Mouse (Mus musculus) hematopoietic stem cell, adult 5-6 weeks (primary cell): ENCODE data around the gene Bves. TPM values are rescaled to one million over a fixed set of nuclear protein-coding genes. Genes with fewer than 3 reads are reported as not detected.
A peak's percentile ranks its signal among the peaks of the same experiment; 100 is the strongest.
"Not testable (repeated sequence)": the region's sequence is repeated elsewhere in the genome, so short reads cannot be mapped to it uniquely, and the experiment has no call there.

Experiments
- ATAC-seq, 2 experiments: fragments of 125-278 bp in 1 of 2; replicated peaks in 1 of 2; 2 replicates each; pipeline ENCODE4 v1.8.0; 2016 to 2017; ENCODE audit warnings: inconsistent platforms in 2 of 2, mild to moderate bottlenecking in 2 of 2, moderate number of reproducible peaks in 2 of 2, low read depth in 1 of 2, moderate TSS enrichment in 1 of 2; ENCODE audit not compliant: low FRiP score in 2 of 2, poor library complexity in 2 of 2, severe bottlenecking in 2 of 2, insufficient read depth in 1 of 2, low TSS enrichment in 1 of 2
- total RNA-seq: library from RNA; stranded (forward); fragments of 172-1452, 232-1000 nt; gene quantifications from 2 replicates; pipeline ENCODE4 v1.2.3, GENCODE M21; 2017

The Bves gene
- total RNA-seq, 1 experiment from 2014 or later: not detected

DNA sequence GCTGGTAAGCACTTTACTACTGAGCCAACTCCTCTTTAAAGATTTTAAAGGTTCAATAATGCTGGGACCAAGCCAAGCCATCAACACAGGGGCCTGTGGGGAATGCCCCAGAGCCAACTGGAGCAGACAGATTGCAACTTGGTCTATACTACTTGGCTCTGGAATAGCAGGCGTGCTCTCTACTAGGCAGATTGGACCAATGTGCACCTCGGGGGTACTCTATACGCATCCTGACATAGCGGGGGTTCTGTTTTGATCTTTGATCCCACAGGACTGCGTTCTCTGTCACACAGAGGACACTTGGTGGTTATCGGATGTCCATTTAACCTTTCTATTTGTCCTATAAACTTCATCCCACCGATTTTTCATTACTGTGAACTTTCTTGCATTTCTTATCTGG, 647 bp upstream of the Bves start:
- no peak for ATAC-seq

DNA sequence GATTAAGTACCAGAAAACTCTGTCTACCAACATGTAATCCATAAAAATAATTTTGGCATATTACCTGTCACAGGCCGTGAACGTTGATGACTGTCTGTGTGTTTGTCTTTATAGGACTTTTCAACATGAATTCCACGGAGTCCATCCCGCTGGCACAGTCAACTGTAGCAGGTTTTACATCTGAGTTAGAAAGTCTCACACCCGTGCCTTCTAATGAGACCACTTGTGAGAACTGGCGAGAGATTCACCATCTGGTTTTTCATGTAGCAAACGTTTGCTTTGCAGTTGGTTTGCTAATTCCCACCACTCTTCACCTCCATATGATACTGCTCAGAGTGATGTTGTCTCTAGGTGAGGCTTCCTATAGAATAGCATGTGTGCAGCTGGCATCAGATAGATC, 3.5 kb downstream of the Bves start:
- ATAC-seq: no peak

DNA sequence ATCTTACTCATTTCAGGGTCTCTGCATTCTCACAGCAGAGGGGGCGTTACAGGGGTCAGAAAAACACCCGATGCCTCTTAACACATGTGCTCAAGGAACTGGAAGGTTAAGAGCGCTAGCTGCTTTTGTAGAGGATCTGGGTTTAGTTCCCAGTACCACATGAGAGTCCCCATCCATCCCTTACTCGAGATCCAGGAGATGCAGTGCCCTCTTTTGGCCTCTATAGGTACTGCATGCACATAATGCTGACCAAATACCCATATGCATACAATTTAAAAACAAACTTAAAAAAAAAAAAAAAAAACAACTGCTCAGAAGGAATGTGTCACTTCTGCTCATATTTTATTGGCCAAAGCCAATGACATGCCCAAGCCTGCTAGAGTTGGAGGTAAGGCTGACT, 8.8 kb downstream of the Bves start:
- ATAC-seq: no peak

DNA sequence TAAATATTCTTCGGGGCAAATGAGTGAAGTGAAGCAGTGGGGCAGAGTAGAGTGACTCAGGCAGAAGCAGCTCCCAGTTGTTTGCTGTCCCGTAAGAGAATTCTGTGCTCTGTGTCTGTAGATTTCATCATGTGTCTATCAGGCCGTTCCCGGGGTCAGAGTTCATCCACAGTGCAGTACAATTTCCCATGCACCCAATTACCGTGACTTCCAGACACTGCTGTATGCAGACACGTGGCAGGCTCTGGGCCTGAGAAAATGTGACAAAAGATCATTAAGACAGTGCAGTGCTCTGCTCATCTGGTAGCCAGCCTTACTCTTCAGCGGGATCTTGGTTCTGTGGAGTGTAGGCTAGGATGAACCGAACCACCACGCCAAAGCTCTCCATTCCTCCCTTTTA, 9.6 kb downstream of the Bves start:
- ATAC-seq: no peak

DNA sequence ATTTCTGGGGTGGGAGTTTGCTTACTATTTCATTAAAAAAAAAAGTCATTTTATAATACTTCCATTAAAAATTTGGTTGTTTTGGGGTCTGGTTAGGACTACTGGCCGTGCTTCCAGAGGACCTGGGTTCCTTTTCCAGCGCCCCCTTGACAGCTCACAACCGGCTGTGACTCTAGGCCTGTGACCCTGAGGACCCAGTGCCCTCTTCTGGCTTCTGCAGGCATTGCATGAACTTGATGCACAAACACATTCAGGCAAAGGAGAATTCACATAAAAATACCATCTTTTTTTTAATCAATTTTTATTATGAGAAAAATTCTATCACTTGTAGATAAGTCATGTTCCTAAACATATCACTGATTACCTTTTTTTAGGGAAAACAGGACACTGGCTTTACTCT, 12.6 kb downstream of the Bves start:
- ATAC-seq: not testable (repeated sequence)

DNA sequence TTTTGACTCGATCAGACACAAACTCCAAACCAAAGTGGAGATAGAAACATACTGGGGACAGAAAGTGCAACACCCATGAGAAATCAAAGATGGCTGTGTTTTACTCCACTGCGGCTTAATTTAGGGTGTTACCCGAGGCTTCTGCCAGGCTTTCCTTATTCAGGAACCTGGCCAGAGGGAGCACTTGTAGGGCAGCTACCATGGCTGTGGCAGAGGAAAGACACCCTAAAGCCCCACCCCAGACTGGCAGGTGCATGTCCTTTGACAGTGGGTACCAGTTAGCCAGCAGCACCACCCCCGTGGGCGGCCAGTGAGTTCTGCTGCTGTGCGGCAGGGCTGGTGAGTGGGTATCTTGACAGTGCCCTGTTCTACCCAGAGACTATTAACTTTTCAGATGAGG, 20.5 kb downstream of the Bves start:
- no peak for ATAC-seq

DNA sequence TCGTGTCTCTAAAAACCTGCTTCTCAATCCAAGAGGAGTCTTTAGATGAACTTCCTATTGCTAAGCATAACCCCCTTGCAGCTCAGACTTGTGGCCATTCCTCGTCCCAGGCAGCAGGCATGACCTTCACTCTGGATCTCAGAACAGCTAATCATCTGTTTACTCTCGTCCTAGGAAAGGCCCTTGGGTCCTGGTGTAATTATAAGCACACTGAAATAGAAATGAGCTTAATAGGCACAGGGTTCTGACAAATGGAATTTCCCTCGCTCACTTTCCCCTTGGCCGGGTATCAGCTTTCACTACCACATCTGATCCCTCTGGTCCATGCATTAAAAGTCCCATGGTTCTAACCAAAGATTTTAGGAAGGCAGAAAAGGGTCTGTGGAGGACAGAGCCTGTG, 27.8 kb downstream of the Bves start:
- ATAC-seq: no peak

DNA sequence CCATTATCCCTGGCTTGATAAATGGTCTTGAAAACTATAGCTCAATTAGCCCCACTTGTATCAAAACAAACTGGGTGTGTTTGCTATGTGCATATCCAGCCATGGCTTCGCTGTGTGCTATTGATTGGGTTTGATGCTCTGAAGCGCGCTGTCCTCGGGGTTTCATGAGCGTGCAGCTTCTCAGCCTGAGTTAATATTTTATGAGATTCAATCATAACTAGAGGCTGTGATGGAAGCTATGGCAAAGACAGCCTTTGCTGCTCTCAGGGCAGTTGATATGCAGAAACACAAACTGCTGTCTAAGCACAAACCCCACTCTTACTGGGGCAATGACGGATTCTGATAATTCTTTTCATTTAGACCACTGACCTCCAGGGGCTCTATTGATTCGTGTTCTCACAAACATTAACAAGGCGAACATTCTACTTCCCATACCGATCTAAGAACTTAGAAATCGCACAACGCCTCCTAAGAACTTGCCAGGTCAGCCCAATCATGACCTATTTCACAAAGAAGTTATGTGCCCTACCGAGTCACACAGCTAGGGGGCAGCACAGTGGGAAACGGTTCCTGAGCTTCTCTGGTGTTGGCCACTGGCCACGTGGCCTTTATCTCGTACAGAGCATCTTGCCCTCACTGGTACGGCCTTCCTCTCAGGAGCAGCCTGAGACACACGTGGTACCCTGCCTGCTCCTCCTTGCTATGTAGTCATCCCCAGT, 31.6 kb downstream of the Bves start:
- no peak for ATAC-seq

DNA sequence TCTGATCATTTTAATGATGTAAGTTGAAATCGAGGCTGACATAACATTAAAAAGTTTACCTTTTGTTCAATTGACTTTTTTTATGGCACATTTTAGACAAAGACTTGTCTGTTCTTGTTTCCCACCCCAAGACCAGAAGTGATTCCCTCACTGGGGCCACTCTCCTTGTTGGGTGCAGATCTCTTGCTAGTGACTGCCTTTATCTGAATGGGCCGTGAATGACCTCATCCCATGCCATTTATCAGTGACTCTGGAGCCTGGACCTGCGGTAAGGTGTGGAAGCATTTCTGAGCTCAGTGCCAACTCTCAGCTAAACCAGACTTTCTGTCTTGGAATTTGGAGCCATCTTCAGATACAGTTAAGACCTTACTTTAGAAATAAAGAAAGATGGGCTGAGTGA, 34.1 kb downstream of the Bves start:
- no peak for ATAC-seq

DNA sequence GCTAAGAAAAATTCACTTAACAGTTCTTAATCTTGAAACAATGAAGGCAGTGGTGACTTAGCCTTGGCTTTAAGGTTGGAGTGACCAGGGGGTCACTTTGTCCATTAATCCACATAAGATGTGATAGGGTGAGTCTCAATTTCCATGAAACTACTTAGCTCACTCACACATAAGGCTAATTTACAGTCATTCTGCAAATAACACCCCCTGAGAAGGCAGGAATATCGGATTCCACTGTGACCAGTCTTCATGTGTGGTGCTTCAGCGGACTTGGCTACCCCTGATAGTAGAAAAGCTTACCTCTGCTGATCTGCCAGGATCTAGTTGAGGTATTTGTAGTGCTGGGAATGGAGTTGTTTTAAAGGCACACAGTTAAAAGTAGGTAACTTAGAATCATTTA, 35.0 kb downstream of the Bves start:
- ATAC-seq: no peak

DNA sequence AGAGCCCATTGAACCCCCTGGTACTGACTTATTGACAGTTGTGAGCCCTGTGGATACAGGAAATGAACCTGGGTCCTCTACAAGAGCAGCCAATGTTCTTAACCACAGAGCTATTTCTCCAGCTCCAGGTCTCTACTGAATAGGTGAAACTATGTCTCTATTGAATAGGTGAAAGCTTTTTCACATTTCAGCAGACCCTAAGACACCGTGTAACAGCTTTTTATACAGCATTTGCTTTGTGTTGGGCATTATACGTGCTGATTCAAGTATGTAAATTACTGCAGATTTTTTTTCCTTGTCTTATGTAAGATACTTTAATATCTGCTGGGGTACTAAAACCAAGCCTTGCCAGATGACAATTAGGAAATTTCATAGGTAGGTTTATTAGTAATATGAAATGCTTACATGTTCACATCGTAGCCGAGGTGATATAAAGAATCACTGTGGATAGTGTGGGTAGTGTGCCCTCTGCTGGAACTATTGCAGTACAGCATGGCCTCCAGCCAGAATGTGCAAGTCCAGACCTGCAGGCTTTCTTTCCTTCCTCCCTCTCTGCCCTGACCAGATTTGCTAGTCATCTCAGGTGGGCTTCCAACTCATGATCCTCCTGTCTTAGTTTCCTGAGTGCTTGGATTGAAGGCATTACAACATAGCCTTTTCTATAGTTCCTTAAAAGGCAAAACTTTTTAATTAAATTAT, 37.6 kb downstream of the Bves start:
- peak; percentile 82 to 91 for ATAC-seq

DNA sequence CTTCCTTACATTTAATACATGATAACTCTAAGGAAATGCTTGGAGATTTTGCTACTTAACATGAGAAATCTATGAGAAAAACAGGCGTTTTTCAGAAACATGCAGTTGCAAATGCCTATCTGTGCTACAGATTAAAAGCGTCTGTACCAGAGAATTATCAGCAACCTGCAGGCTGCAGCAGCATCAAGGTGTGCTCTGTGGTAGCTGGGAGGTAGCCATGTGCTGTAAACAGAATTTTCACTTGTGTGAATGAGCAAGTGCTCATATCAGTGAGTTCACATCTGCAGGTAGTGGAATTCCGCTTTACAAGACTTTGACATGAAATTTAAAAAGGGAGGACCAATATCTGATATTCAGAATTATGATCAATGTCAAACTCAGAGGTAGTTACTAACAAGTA, 42.7 kb downstream of the Bves start:
- ATAC-seq: no peak

DNA sequence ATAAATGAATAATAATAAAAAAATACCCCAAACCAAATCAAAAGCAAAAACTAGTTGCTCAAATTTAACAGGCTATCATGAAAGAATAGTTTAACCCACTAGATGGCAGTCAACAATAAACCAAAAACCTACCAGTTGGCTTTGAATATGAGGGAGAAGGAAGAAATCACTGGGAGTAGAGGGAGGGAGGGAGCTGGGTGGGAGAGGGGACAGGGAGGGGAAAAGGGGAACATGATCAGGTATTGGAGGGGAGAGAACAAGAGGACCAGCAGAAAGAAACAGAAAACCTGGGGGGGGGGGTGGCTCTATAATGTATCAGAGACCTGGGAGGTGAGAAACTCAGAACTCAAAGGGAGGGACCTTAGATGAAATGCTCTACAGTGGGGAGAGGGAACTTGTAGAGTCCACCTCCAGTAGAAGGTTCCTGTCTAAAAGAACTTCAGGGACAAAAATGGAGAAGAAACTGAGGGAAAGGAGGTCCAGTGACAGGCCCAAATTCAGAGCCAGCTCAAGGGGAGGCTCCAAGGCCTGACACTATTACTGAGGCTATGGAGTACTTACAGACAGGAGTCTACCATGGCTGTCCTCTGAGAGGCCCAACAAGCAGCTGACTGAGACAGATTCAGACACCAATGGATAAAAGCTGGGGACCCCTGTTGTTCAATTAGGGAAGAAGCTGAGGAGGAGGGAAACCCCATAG, 46.5 kb downstream of the Bves start:
- no peak for ATAC-seq

DNA sequence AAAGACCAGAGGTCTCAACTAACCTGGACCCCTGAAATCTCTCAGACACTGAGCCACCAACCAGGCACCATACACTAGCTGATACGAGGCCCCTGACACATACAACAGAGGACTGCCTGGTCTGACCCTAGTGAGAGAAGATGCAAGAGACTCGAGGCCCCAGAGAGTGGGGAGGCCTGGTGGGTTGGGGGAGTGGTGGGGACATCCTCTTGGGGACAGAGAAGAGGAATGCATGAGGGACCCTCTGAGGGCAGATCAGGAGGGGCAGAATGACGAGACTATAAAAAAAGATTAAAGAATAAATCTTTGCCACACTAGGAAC, 47.0 kb downstream of the Bves start:
- ATAC-seq: no peak

DNA sequence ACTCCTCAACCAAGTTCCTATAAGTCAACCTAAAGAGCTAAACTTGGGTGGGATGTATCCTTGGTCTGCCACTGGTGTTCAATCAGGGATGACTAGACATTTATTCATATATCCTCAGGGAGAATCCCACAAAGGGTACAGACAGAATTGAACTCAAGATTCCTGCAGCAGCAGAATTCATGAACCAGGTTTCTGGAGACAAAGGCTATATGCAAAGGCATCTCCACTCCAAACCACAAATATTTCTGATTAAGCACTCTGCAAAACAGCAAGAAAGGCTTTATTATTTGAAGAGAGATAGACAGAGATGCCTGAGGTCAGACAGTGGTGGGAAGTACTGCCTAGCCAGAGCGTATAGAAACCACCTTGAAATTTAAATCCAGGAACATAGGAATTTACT, 62.6 kb downstream of the Bves start:
- ATAC-seq: no peak

DNA sequence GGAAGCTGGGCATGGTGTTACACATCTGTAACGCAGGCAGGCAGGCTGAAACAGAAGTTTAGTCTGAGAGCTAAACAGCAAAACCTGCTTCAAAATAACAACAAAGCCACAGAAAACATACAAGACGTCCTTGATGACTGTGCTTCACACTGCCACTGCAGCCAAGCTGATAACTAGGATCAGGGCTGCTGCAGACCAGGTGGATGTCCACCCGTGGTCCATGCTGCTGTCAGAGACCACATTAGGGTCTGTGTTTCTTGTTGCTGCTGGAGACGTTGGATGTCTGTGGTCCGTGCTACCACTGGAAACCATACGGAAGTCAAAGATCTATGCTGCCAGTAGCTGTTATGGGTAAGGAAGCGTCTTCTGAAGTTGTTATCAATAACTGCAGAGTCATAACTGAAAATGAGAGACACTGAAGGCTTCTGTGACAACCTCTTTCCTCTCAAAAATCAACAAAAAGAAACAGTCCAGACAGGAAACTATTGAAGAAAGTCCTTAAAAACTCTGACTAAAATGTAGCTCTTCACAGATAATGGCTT, 64.2 kb downstream of the Bves start:
- no peak for ATAC-seq

DNA sequence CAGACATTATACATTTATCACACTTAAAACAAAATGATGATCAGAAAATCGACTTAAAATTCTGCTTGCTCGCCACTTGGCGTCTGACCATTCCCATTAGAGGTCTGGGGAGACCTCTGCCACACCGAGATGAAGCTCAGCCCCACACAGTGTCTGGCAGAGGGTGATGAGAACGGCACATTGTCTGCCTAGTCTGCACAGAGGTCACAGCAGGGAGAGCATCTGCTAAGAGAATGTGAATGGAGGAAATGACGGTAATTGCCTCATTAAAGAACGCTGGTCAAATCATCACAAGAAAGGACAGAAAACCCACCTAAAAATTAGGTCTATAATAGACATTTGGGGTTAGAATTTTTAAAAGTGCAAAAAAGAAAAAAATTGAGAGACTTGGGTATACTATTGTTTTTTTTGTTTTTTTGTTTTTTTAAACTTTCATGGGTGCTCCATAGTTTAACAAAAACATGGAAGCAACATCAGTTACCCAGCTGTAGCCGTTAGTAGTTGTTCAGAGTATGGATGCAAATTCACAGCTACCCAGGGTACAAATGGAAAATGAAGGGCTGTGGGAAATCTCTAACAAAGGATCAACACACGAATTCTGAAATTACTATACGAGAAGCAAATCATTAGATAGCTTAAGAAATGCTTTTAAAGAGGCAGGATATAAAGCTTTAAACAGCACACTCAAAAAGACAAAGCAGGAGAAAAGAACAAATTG, 75.2 kb downstream of the Bves start:
- ATAC-seq: no peak

DNA sequence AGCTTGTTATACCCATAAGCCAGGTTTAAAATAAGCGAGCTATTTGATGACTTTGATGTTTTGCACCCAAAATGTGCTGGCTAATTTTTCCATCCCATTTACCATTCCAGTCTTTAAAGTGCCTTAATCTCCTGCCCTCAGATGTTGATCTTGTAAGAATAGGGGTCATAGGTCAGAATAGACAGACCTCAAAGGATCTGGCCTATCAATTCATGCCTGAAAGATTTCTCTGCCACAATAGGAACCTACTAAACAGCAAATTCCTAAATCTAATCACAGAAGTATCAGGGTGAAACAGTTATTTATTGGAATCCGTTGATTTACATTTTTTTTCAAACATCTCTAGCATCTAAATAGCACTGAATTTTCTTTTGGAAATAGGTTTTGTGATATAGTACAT, 76.2 kb downstream of the Bves start:
- no peak for ATAC-seq
